Mouse (Mus musculus) right cerebral cortex, adult 2 months (tissue): ENCODE measurements around the gene Fam217a.
"Not testable (repeated sequence)": the region's sequence is repeated elsewhere in the genome, so short reads cannot be mapped to it uniquely, and the experiment has no call there.

Experiments used
- DNase-seq, 2 experiments: peaks; one replicate each; pipeline ENCODE4 v3.0.0; 2021 to 2022; ENCODE audit warnings: low spot score in 2 of 2

Fam217a gene

DNA sequence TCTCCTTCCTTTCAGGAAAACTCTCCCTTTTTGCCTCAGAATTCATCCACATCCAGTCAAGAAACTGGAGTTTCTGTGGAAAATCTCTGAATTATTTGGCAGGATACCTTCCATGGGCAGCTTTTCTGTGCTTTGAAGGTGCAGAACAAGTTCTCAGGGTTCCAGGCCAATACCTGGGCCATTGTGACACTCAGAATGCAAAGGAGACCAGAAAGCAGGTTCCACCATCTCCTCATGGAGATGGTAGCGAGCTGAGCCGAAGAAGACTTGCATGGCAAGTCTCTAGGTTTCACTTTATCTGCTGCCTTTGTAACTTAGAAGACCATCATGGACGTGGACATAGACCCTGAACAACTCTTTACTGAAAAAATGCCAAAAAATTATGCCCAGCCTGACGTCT lies at the start of gene Fam217a, which contains the start of gene 4933417A18Rik:
TSS of gene Fam217a (minus strand) at position 101 of the 400 bp plus-strand sequence.
TSS of gene 4933417A18Rik (plus strand) at position 200 of the 400 bp plus-strand sequence.
- no peak for DNase-seq

DNA sequence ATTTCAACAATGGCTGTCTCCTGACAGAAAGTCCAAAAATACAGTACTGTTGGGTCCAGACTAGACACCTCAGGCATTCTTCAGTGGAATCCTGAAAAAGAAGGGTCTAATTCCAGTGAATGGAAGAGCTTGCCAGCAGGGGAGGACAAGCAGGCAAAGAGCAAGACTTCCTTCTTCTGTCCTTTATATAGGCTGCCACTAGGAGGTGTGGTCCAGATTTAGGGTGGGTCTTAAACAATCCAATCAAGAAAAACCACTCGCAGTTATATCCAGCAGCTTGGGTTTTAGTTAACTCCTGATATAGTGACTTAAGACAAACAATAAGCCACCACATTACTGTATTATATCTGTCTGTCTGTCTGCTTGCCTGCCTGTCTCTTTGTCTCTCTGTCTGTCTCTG lies 49.7 kb upstream of the Fam217a start:
- no peak for DNase-seq

DNA sequence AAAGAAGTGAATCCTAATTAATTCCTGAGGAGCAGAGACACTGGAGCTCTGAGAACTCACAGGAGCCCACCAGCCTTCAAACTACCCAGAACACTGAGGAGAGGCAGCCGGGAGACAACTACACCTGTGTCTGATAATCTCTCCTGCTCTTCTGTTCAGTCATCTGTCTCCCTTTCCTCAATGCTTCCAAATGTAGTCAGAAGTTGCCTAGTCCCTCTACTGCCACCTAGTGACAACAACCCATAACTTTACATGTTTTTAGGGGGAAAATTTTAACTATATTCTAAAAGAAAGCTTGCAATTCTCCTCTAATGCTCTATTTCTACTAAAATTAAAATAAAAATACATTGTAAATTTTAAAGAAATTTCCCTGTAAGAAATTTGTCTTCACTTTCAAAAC lies 49.0 kb upstream of the Fam217a start:
- no peak for DNase-seq

DNA sequence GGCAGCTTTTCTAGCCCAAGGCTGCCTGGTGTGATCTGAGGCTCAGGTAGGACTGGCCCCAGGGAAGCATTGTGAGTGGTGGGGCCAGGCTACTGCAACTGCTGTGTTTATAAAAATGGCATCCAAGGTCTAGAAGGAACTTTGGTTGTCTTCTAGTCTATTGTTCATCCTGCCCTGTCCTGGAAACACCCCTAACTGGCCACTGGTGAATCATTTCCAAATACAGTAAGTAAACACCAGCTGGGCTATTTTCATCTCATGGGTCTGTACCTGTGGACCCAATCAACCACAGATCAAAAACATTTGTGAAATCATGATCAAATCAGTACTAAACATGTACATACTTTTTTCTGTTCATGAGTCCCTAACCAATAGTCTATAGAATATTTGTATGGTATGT lies 48.3 kb upstream of the Fam217a start:
- DNase-seq: not testable (repeated sequence)

DNA sequence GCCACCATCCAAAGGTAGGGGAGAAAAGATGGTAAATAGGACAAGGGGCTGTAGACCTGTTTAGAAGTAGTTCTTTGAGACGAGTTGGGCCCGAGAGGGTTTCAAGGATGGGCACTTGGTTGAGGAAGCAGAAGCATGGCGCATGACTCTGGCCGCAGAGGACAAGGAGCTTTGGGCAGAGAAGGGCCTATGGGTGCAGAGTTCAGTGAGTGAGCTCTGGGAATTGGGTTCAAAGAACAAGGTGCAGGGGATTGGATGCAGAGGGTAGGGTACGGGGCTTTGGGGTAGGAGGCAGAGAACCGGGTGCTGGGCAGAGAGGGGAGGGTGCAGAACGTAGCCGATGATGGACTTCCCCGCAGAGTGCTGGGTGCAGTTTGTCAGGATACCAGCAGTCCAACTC lies 41.5 kb upstream of the Fam217a start:
- not testable (repeated sequence) for DNase-seq

DNA sequence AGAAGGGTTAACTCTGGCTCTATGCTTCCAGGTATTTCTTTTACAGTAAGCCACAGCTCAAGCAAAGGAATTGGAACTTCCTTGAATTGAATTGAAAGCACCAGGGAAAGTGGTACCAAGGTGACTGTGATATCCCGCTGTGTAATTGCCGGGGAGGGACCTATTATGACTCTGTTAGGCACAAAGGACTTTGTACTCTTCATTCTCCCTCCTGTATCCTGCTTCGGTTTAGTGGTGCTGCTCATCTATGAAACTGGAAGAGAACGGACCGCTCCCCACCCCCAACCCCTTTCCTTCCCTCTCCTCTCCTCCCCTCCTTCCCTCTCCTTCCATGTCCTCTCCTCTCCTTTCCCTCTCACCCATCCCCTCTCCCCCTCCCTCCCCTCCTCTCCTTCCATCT lies 40.8 kb upstream of the Fam217a start:
- DNase-seq: no peak

DNA sequence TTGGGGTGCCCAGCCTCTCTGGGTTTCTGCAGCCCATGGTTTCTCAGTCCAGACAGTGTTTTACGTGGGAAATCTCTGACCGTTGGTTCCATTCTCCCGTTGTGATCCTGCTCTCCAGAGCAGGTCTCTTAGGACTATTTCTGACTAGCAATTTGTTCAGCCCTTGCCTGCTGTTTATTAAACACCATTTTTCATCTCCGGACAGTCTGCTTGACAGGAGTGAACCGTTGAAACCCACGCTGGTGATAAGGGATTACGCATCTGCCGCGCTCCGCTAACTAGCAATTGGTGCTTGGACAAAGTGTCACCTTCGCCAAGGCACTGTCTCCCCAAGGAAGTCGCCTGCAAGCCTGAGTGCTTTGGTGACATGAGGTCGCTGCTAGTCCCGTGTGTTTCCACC lies 40.3 kb upstream of the Fam217a start:
- DNase-seq: peak in 1 of 2 experiments; percentile 10

DNA sequence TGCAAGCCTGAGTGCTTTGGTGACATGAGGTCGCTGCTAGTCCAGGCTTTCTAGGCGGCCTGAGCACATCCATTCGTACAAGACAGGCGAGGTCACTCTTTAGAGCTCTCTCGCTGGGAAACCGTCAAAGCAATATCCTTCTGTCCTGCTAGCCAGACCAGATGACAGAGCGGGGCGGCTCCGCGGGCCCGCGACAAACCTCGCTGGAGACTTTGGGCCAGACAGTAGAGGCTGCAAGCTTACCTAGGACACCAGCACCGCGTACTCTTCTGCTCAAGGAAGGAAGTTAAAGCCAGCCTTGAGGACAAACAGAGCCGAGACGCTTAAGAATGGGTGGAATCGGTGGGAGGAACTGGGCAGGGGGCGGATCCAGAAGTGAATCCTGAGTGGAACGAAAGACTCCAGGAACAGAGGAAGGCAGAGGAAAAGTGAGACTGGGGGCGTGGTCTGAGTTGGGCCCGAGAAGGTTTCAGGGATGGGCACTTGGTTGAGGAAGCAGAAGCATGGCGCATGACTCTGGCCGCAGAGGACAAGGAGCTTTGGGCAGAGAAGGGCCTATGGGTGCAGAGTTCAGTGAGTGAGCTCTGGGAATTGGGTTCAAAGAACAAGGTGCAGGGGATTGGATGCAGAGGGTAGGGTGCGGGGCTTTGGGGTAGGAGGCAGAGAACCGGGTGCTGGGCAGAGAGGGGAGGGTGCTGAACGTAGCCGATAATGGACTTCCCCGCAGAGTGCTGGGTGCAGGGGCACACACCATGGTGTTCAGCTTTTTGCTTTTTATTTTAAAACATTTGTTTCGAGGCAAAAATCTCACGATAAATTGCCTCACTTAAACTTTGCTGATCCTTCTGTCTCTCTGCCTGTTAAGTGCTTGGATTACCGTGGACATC lies 39.6 kb upstream of the Fam217a start, which contains the start of gene Eci3:
TSS of gene Eci3 (minus strand) at position 300 of the 887 bp plus-strand sequence.
- DNase-seq: peak; percentile 3 to 6

DNA sequence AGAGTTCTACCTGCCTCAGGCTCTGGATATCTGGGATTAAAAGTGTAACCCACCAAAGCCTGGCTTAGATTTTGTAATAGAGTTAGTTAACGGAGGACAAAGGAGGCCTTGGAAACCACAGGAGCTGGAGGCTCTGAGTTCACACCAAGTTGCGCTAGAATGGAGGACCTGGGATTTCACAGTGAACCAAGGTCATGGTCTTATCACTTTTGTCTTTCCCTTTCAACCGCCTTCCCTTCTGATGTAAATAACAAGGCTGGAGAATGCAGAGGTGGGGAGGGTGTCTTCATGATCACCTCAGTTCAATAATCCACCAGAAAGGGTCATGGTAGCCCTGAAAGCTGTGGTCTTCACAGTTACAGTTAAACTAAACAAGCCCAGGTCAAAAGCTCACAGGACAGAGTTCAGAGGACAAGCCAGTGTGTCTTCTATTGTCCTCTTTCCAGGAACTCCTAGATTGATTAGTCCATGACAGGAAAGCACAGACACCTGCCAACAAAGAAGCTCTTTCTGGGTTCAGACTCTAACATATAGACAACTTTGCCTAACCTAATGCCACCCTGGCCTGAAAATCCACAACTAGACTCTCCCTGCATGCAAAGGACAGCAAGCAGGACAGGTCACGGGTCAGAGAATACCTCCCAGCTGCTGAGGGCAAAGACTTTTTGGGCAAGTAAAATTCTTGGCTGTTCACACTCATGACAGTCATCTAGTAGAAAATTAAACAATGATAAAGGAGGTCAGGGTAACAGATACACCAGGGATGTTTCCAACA lies 37.1 kb upstream of the Fam217a start:
- no peak for DNase-seq

DNA sequence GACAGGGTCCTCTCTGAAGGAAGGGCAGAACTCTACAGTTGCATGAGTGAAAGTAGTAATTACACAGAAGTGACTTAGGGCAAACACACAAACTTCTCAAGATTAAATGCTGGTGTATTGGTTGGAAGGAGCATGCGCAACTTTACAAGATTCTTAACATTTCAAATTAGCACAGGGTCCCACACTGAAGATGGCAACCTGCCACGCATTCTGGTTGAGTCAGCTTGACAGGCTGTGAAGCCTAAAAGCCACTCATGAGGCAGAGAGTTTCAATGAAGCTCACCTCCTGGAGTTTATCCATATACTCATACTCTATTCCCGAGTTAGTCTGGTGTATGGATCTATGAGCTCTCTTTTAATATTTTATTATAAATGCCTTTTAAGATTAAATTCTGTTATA lies 34.0 kb upstream of the Fam217a start:
- DNase-seq: not testable (repeated sequence)

DNA sequence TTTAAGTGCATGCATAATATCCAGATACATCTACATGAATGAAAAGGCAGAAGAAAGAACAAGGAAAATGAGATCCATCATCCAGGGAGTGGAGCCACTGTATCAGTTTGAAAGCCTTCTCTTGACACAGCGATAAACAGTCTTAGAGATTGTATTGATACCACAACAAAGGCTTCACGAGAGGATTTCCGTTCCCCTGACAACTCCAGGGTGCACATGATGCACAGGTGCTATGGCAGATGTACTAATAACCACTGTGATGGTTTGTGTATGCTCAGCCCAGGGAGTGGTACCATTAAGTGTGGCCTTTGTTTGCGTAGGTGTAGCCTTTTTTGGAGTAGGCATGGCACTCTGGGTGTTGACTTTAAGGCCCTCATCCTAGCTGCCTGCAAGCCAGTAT lies 32.8 kb upstream of the Fam217a start:
- DNase-seq: no peak

DNA sequence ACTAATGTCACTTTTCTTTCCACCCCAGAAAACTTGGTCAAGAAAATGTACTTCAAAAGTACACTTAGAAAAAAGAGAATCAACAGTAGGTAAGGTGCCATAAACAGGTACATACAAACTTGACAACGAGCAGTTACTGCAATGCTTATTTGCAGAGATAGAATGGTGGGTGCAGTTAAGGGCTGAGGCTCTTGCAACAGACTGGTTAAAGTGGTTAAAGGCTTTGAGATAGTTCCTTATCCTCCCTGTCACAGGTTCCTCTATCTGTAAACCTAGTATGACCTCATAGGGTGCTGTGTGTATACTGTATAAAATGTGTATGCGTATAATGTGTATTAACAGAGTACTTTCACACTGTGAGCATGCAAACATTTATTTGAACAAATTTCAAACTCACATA lies 27.3 kb upstream of the Fam217a start:
- DNase-seq: not testable (repeated sequence)

DNA sequence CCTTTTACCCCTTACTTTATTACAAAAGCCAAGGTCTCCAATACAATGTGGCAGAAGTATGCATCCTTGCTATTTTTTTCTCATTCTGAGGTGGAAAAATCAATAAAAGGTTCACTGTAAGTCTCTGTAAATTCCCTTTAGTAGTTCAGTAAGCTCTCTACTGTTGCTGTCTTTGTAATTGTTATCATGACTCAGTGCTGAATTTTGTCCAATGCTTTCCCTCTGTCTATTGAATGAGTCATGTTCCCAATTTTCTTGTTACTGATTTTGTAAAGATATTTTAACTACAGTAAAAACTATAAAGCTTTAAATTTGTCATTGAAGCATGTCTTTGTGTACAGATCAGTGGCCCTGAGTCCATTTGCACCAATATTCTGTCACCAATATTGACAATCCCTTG lies 18.3 kb upstream of the Fam217a start:
- no peak for DNase-seq

DNA sequence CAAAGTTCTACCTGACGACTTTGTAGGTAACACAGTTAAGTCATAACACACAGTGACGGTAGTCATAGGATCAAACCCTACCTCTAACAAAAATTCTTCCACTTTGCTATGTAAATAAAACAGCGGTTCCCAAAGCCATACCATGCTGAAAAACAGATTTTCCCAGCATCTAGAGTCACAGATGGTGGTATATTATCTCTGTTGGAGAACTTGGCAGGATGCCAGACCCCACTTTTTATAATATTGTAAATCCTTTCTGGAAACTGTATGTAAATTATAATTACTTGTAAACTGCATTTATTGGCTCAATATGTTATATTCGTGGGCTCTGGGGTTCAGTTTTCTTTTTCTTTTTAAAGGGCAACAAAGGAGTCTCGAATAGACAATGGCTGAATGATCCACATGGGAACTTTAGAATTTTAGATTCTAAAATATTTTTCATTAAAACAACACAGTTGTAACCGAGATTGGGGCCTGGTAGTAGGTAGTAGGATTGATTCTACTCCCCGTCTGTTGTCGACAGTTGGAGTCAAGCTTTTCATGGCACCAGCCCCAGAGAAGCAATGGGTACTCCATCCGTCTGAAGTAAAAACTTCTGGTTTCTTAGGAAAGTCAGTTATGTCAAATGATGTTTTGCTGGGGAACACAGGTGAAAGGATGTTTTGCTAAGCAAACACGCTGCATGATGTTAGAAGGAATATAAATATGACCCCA lies 11.0 kb upstream of the Fam217a start:
- DNase-seq: peak; percentile 6 to 34

DNA sequence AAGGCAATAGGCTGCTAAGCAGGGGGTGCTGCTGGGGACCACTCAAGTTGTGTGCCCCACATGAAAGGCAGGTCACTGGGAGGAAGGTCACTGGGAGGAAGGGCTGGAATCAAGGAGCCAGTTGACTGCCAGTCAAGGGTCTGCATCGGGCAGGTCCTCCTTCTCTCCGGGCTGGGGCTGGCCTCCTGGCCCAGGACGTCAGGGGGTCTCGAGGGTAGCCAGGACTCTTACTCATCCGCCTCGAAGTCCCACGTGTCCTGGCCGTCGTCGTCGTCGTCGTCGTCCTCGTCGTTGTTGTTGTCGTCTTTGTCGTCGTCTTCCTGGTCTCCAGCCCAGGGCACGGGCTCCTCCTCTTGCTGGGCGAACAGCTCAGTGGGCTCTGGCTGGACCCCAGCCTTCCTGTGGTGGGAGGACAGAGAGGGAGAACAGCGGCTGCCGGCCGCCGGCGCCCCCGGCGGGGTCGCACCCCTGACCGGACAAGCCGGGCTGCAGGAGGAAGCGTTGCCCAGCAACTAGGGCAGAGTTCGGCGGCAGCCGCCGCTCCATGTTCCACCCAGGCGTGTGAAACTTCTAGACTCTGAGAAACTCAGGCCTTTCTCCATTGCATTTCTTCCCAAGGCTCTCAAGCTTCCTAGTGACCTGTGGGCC lies 7.5 kb downstream of the Fam217a start:
- DNase-seq: no peak

DNA sequence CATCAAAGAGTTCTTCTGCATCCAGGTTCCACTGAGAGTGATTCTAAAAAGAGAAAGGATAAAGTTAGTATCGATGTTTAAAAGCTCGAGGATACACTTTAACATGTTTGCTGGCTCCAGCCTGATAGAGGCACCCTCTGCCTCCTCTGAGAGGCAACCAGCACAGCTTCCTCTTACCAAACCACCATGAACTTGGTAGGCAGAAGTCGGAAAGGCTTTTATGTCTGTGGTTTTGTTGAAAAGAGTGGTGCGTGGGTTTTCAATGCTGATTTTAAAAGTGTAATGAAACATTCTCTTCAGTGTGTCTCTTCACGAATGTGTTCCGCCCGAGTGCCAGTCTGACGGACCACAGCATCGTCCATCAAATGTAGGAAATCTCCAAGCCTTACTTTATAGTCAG lies 9.5 kb downstream of the Fam217a start:
- no peak for DNase-seq

DNA sequence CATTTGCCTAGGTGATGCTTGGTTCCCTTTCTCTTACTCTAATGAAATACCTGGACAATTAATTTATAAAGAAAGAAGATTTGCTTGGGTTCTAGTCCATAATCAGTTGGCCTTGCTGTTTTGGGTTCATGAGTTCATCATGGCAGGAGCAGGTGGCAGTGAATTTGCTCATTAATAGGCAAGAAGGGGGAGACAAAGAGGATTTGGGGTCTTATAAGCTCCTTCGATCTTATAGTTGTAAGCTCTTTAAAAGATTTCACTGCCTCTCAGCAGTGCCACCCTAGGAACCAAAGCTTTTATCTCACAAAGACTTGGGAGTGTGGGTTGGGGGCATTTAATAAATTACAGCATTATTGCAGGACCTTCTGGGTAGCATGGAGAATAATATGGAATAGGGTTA lies 31.2 kb downstream of the Fam217a start:
- no peak for DNase-seq

DNA sequence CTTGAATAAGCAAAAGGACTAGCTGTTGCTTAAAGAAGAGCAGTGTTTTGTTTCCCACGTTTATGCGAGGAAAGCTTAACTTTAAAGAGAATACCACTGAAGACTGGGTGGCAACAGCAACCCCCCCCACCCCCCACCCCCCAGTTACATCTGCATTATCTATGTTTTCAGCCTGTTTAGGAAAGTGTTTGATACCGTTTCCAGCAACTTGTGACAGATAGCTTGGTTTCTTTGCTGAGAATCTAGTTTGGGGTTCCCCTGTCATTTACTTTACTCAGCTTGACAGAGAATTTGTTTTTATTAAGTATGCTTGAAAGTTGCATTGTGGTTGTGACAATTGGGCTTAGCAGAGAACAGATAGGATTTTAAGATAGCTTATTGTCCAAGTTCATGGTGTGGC lies 47.6 kb downstream of the Fam217a start:
- no peak for DNase-seq

DNA sequence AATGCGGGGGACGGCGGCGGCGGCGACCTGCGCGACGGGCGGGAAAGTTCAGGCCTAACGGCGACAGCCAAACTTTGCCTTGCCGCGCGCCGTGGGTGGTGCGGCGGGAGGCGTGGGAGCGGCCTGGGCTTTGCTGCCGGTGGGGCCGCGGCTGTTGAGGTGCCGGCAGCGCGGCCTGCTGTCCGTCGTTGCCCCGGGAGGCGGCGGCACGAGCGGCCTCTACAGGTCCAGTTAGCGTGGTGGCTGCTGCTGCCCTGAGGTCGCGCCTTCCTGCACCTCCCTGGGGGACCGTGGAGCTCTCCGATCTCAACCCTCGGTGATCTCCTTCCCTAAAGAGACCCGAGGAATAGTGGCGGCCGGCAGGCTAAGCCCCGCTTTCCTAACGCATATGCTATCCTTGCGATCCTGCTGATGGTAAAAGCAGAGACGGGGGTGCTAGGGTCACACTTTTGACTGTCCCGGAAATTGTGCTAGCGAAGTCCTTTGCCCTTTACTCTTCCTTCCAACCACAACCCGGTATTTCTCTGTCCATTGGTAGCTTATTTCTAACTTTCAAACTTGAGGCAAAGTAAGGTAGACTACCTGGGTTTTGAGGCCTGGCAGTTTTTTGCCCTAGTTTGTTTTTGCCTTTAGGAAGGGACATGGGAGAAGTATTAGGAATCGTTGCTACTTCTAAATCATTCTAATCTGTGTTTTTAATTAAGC lies 48.2 kb downstream of the Fam217a start:
- no peak for DNase-seq

DNA sequence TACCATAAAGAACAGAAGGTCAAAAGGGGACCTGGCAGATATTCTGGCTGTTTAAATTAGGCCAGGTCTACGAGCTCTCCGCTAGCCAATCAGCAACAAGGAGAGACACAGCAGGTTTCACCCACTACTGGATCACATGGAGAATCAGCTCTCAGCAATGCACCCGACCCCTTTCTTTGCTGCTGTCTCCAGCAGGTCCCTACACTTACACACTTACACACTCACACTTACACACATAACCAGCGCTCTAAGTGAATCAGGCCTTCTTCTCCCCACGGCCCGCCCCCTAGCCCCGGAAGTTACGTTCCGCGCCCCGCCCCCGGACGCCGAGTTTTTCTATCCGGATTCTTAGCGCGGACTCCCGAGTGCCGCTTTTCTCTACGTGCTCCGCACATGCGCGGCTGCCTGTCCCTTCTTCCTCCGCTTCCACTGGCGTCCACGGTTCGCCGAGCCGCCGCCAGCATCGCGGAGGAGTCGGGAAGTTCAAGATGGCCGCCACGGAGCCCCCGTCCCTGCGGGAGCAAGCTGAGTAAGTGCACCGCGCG lies 48.9 kb downstream of the Fam217a start, which contains the start of gene Prpf4b:
TSS of gene Prpf4b (plus strand) at position 137 of the 545 bp plus-strand sequence.
- peak; percentile 94 to 95 for DNase-seq
